Mouse (Mus musculus) Patski (cell line): ENCODE data around the gene 5730596B20Rik. TPM values are rescaled to one million over a fixed set of nuclear protein-coding genes. Genes with fewer than 3 reads are reported as not detected.

ENCODE experiments used
- ATAC-seq: fragments of 100-300 bp; one replicate; pipeline ENCODE4 v1.8.0; 2021
- CTCF ChIA-PET: fragments of 350-600 bp; sonication (Branson Sonifier 250); formaldehyde crosslinking; loops from one replicate; lab custom pipeline; 2022; ENCODE audit warnings: inconsistent platforms; lab: Charles Lee
- POLR2A ChIA-PET: fragments of 350-600 bp; sonication (Branson Sonifier 250); formaldehyde crosslinking; loops from one replicate; lab custom pipeline; 2022; ENCODE audit warnings: antibody characterized with exemption, inconsistent platforms; lab: Charles Lee
- DNase-seq: peaks from one replicate; pipeline ENCODE4 v3.0.0-alpha.2; 2011; ENCODE audit warnings: low read depth, low spot score
- H3K27me3 ChIP-seq: fragments of 371-371 bp; one replicate; pipeline ENCODE4 v1.5.1; 2021
- CTCF ChIP-seq: fragments of 100-300 bp; IDR thresholded peaks from one replicate; pipeline ENCODE4 v1.5.1; 2021
- in situ Hi-C: fragments of 300-500 bp; cut with MboI; formaldehyde crosslinking; loops from 3 replicates; pipeline ENCODE4 v1.11.1; 2018; ENCODE audit warnings: low pct_unique_long_range_greater_than_20kb, mixed read lengths
- polyA plus RNA-seq: library from polyadenylated mRNA; unstranded; gene quantifications from one replicate; pipeline ENCODE4 v1.2.3, GENCODE M21; 2021

5730596B20Rik gene
- polyA plus RNA-seq, 1 experiment from 2014 or later, result 1.6 TPM

GRCm38 (mm10) chr6:52202362-52203120 lies 25.2 kb downstream of the 5730596B20Rik start:
- no peak for TF ChIP-seq CTCF

GRCm38 (mm10) chr6:52203121-52203370 lies 25.7 kb downstream of the 5730596B20Rik start:
- in situ Hi-C loops, result loop anchor here (25.0 kb wide), 1 partner anchor 491 kb away; no protein-coding TSS in a partner anchor
- no peak for TF ChIP-seq CTCF
- no peaks in the 10 kb centered on the region for H3K27me3 ChIP-seq
- ATAC-seq, result no peak
- CTCF ChIA-PET, result interaction anchor here (1.1 to 2.6 kb wide), 4 partner anchors 8 to 326 kb away, joined by 3 to 6 read pairs (median 4); no protein-coding TSS in a partner anchor
- POLR2A ChIA-PET, result interaction anchor here (0.9 to 1.0 kb wide), 2 partner anchors 12 to 26 kb away, joined by 3 to 6 read pairs; no protein-coding TSS in a partner anchor
- DNase-seq, result no peak

More at GRCm38 (mm10) chr6:52202362-52203120, 25.2 kb downstream of the 5730596B20Rik start:
- in situ Hi-C loops, result loop anchor here (25.0 kb wide), 1 partner anchor 490 kb away; no protein-coding TSS in a partner anchor
- ATAC-seq, result no peak
- H3K27me3 ChIP-seq, result no peaks in the 10 kb centered on the region
- ChIA-PET CTCF (interaction anchor here (0.7 to 2.6 kb wide), 8 partner anchors 9 to 327 kb away, joined by 3 to 7 read pairs (median 3); partner anchors contain the start of gene Hoxa10), POLR2A (interaction anchor here (0.6 to 1.0 kb wide), 3 partner anchors 12 to 604 kb away, joined by 3 to 6 read pairs (median 4); no protein-coding TSS in a partner anchor)
- DNase-seq, result no peak

- TF ChIP-seq CTCF, result no peak
- ChIA-PET CTCF (interaction anchor here (0.6 to 2.6 kb wide), 12 partner anchors 8 to 212 kb away, joined by 3 to 12 read pairs (median 4); partner anchors contain the start of gene 5730596B20Rik), POLR2A (interaction anchor here (0.6 to 1.2 kb wide), 3 partner anchors 10 to 27 kb away, joined by 3 to 4 read pairs (median 3); partner anchors contain the start of gene Hoxa4)
- no peaks in the 10 kb centered on the region for H3K27me3 ChIP-seq
- ATAC-seq (no peak), DNase-seq (no peak)
- in situ Hi-C loops, result loop anchor here (25.0 kb wide), 1 partner anchor 491 kb away; no protein-coding TSS in a partner anchor
These were observed 26.2 kb downstream of the 5730596B20Rik start for GRCm38 (mm10) chr6:52203371-52204049.

- DNase-seq (no peak), ATAC-seq (peak; percentile 28)
- ChIA-PET CTCF (interaction anchor here (0.6 to 2.5 kb wide), 11 partner anchors 11 to 213 kb away, joined by 3 to 12 read pairs (median 4); partner anchors contain the start of gene 5730596B20Rik), POLR2A (interaction anchor here (0.6 to 1.6 kb wide), 5 partner anchors 9 to 203 kb away, joined by 3 to 4 read pairs (median 4); partner anchors contain the start of gene Hoxa4)
- no peak for TF ChIP-seq CTCF
- H3K27me3 ChIP-seq, result no peaks in the 10 kb centered on the region
- in situ Hi-C loops, result loop anchor here (25.0 kb wide), 1 partner anchor 492 kb away; no protein-coding TSS in a partner anchor
These were observed 26.9 kb downstream of the 5730596B20Rik start, which contains the start of gene Hoxa5 for GRCm38 (mm10) chr6:52204050-52204752. Gene Hoxa5, minus strand, starts transcription at chr6:52204587.

GRCm38 (mm10) chr6:52205221-52205620 lies 27.9 kb downstream of the 5730596B20Rik start:
- DNase-seq, result no peak
- no peak for ATAC-seq
- in situ Hi-C loops, result loop anchor here (5.0 to 25.0 kb wide), 3 partner anchors 198 to 493 kb away; no protein-coding TSS in a partner anchor
- CTCF ChIA-PET, result interaction anchor here (0.8 to 2.5 kb wide), 7 partner anchors 19 to 207 kb away, joined by 3 to 12 read pairs (median 4); partner anchors contain the start of gene 5730596B20Rik
- POLR2A ChIA-PET, result interaction anchor here (0.6 to 1.6 kb wide), 6 partner anchors 16 to 204 kb away, joined by 3 to 6 read pairs (median 4); no protein-coding TSS in a partner anchor
- no peak for TF ChIP-seq CTCF
- H3K27me3 ChIP-seq, result no peaks in the 10 kb centered on the region

- CTCF ChIA-PET, result interaction anchor here (0.6 to 2.5 kb wide), 4 partner anchors 29 to 283 kb away, joined by 3 to 12 read pairs (median 4); partner anchors contain the start of gene 5730596B20Rik
- no peak for ATAC-seq
- no peak for DNase-seq
- in situ Hi-C loops, result loop anchor here (5.0 to 25.0 kb wide), 3 partner anchors 199 to 494 kb away; no protein-coding TSS in a partner anchor
- H3K27me3 ChIP-seq, result no peaks in the 10 kb centered on the region
- TF ChIP-seq CTCF, result no peak
- POLR2A ChIA-PET, result interaction anchor here (0.6 to 37.4 kb wide), 6 partner anchors 17 to 205 kb away, joined by 3 to 378 read pairs (median 4); partner anchors contain the start of gene 5730596B20Rik
These were observed 28.6 kb downstream of the 5730596B20Rik start for GRCm38 (mm10) chr6:52205638-52206621.

- ATAC-seq, result no peak
- DNase-seq, result no peak
- in situ Hi-C loops, result loop anchor here (5.0 to 25.0 kb wide), 3 partner anchors 200 to 495 kb away; no protein-coding TSS in a partner anchor
- ChIA-PET POLR2A (interaction anchor here (11.3 to 37.4 kb wide), 2 partner anchors 16 to 29 kb away, joined by 153 to 378 read pairs; partner anchors contain the start of genes 5730596B20Rik and Hoxa7), CTCF (interaction anchor here (0.9 kb wide), 1 partner anchor 203 kb away, joined by 3 read pairs; no protein-coding TSS in a partner anchor)
- TF ChIP-seq CTCF, result no peak
- no peaks in the 10 kb centered on the region for H3K27me3 ChIP-seq
These were observed 29.8 kb downstream of the 5730596B20Rik start for GRCm38 (mm10) chr6:52206882-52207683.
